Mouse (Mus musculus): ENCODE measurements around the gene Txlna. TPM values are rescaled to one million over a fixed set of nuclear protein-coding genes. Genes with fewer than 3 reads are reported as not detected.

The Txlna gene
- total RNA-seq, 1 experiment from 2014 or later, result 64.9 TPM

DNA sequence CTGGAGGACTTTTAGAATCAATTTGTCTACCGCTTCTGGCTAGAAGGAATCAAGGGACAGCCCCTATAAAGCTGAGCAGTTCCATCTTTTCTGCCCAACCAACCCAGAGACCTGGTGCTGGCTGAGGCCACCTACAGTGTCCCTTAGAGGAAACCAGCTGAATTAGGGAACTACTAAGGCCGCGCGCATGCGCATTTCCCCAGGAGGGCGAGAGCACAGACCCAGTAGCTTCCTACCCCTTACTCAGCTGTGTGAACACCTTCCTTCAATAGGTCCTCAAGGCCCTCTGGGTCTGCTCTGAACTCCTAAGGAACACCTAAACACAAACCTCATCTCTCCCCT is 15.9 kb downstream of the Txlna start:
- DNase-seq, result peak; percentile 73

DNA sequence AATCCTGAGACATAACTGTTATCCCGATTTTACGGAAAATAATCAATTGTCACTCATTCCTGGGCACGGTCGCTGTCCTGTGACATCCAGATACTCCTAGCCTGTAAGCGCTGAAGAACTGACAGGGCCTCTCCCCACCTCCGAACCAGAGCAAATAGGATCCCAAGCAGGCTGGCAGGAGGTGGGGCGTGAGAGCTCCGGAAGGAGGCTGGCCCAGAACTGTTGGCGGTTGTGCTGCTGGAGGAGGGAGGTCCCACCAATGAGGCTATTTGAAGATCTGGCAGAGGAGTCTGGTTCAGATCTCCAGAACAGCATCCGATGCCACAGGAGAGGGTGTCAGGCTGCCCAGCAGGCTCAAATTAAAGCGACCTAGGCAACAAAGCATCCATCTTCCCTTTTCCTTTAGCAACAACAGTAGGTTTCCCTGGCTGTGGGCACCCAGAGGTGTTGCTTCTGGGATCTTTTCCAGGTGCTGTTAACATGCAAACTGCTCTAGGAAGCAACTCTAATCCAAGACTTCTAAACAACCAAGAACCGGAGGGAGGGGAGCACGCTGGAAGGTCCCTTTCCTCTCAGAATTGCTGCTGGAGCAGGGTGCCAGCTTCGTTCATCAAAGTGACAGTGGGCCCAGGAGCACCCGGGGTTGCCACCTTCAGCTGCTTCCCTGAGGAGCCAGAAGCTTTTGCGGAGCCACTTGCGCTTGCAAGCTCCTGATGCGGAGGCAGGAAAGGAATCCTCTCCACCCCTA is 16.4 kb downstream of the Txlna start:
- DNase-seq, result peak; percentile 94

DNA sequence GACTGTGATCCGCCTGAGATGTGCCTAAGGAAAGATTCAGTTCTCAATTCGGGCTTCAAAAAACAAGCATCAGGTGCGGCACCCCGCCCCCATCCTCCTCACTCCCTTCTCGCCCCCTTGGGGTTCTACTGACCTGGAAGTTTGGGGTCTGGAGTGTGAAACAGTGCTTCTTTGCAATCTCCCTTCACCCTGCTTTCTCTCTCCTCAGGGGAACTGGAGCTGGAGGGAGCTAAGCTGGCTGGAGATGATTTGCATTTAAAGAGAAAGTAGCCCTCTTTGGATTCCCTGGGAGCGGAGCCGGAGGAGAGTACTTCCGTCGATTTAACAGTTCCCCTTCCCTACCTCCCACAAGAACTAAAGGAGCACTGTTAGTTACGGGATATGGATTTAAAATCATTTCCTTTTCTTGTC is 17.2 kb downstream of the Txlna start, which contains the start of gene Ccdc28b:
Ccdc28b (minus strand) TSS at position 267 of the 411 bp plus-strand sequence.
- DNase-seq, result peak; percentile 66

DNA sequence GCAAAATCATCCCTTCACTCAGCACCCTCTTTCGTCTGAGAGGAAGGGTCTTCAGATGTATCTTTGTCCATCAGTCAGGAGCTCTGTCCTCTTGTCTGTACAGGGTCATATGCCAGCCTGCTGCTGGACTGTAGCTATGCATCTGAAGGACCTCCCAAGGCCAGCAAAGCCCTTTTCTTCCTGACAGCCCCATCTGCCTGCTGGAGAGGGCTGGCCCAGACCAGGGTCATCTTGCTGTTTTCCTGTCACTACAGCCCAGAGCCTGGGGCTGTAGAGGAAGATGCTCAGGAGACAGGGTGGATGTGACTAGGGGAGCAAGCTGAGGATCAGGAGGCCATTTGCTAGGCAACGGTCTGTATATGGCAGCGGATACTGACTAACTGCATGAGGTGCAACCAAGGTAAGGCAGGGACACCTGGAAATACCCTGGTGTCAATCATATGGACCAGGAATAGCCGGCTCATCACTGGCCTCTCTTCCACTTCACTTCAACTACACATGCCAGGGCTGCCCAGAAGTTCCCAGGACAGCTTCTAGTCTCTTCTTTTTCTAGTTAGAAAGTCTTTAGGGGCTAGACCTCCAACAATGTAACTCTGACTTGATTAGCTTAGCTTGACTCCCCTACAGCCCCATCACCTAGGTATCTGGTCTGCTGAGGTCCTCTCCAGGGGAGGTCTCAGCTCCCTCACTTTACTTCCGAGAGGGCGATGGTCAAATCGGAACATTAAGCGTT is 17.9 kb downstream of the Txlna start:
- no peak for DNase-seq

DNA sequence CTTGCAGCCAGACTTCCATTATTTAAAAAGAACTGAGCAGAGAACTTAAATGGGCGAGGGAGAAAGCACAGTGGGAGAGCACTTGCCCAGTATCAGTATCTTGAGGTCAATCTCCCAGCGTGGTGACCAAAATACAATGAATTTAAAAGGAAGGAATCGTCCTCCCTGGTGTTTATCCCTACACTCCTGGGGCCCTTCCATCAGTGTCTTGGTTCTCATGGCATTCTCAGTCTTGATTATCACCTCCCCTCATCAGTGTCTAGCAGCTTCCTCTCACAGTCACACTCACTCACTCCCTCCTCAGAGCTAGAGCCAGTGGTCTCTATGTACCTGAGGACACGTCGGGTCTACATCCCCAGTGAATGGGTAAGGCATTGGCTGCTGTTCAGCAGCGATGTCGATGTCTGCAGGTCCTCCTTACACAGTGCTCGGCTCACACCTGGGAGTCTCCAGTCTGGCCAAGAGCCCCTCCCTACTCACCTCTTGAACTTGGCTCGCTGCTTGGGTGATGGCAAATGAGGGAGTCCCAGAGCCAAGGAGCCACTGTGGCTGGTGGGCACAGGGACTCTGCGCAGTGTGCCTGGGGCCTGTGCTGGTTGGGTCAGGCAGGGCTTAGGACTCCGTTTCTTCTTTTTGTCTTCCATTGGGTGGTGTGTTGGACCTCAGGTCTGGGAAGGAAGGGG is 18.6 kb downstream of the Txlna start:
- DNase-seq, result no peak

DNA sequence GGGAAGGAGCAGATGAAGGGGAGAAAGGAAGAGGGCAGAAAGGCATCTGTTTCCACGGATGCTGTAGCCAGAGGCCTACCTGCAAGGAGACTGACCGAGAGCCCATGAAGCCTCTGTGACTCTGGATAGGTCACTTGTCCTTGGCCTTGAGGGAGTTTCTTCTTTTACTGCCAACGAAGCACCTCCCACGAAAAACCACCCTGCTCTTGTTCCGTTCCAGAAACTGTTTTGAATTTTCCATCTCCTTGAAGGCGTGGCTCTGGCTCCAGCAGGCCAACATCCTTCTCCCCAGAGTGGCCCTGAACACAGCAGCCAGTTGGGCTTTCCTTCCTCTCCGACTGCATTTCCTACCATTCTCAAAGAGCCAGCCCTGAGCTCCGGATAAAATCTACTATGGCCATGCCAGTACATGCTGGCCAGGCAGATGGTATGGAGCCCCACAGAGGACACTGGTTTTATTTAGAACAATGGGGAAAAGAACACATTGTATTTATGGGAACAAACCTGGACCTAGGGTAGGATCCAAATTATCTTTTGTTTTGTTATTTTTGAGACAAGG is 19.5 kb downstream of the Txlna start:
- peak; percentile 61 for DNase-seq

DNA sequence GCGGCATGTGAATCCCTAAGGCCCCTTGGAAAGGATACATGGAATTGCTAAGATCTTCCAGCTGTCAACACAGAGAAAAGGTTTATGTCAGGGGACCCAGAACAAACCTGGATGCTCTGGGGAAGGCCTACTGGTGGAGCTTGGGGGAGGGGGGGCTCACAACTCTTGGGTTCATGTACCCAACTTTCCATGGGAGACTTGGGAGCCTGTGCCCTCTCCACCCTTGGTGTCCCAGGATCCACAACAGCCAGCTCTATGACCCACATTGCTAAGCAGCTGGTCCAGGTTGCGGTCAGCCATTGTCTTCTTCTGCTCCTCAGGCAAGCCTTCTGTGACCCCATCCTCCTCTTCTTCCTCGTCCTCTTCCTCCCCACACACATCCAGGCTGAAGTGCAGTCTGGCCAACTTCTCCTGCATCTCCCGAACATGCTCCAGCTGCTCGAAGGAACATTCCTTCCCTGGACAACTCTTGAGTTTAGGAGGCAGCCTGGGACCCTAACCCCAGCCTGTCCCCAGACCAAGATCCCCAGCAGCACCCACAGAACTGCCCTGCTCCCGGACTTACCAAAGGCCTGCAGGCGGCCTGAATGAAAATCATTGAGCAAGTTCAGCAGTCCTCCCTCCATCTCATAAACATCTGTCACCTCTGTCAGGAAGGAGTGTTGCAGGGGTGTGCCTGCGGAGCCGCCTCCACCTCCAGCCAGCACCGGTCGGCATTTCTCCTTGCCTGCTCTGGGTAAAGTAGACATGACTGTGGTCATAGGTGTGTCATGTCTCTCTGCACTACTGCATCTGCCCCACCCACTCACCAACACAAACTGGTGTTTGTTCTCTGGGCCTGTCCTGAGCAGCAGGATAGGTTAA is 20.2 kb downstream of the Txlna start:
- no peak for DNase-seq

DNA sequence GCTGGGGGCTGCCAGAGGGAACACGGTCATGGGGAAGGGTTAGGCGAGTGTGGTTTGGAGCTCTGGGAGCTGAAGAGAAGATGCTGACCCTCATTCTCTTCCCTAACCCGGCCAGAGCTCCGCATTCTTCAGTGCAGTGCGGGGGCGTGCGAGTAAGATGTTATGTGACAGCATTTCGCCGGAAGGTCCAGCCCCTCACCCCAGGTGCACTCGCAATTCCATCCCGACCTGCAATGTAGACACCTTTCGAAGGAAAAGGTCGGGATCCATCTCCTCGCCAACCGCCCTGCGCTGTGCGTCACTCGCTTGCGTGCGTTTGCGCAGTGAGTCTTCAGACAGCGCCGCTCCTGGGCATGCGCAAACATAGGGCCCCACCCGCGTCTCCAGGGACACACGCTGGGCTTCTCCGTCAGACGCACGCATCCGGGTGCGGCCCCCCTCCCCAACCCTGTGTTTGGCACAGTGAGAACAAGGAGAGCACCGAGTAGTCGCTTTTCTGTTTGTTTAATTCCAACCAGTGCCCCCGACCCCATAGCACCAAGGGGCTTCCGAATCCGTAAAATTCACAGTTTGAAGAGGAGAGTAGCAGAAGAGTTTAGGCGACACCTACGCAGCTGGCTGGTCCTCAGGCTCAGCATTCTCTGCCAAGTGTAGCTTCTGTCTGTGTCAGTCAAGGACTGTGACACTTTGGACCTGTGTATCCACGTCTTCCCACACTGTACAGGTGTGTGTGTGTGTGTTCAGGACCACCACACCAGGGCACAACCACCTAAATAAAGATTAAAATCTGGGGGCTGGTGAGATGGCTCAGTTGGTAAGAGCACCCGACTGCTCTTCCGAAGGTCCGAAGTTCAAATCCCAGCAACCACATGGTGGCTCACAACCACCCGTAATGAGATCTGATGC is 21.8 kb downstream of the Txlna start, which contains the start of gene Iqcc:
Iqcc (minus strand) TSS at position 314 of the 906 bp plus-strand sequence.
- peak; percentile 97 for DNase-seq

DNA sequence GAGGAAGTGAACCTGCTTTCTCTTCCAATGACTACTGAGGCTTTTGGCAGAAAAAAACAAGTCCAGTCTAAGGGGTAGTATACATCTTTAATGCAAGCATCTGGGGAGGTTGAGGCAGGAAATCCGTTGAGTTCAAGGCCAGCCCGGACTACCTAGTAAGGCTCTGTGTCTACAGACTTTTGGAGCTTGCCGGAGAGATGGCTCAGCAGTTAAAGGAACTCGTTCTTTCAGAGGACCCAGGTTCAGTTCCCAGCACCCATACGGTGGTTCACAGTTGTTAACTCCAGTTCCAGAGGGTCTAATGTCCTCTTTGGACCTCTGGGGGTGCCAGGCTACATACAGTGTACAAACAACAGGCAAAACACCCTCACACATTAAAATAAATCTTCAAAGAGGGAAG is 22.8 kb downstream of the Txlna start:
- no peak for DNase-seq

DNA sequence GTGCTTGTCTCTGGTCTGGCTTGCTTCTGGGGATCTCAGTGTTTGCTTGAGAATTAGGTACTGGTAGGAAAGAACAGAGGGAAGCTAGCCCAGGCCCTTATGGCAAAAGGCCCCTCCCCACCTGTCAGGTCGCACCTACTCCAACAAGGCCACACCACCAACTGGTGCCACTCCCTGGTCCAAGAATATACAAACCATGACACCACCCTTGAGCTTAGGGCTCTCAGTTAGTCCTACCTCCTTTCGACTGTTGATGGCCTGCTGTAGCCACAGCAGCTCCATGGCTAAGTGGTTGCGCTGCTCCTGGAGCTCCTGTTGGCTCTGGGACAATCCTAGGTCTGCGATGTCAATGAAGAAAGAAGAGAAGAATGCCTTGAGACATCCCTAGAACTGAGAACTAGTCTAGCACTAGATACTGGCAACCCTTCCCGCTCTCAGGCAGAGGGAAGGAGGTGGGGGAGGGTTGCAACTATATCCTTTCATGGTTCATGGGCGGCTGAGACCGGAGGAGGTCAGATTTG is 23.7 kb downstream of the Txlna start:
- DNase-seq, result no peak

DNA sequence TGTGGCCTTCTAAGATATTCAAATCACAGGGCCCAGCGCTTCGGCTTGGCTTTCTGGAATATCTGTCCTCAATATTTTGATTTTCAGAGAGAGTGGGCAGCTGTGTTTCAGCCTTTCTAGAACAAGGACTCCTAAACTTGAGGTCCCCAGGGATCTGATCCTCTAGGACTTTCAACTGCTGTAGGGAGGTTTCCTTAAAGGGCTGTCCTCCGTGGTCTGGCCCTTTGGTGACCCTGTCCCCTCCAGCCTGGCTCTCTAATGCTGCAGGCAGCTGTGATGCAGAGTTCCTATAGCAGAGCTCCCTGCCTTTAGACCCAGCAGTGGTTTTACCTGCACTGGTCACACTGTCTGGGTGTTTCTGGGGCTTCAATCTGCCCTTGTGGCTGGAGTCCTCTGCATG is 24.2 kb downstream of the Txlna start:
- no peak for DNase-seq

DNA sequence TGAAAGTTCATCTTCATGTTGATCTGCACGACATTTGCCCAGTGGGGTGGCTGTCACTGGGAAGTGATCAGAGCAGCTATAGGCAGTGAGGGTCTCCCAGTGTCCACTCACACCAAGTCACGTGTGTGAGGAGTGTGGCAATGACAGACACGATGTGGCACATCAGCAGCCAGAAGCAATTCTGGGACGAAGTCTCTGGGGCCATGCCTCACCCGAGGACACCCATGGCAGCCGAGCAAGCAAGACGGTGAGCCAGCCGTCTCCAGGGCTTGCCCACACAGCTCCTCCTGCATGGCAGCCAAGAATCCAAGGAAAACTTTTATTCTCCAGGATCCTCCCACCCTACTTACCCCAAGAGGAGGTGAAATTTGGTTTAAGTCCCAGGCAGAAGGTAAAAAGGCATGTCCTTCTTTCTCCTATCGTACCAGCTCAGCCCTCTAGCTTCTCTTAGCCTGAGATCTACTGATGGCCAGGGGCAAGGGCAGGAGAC is 25.0 kb downstream of the Txlna start:
- DNase-seq, result no peak

DNA sequence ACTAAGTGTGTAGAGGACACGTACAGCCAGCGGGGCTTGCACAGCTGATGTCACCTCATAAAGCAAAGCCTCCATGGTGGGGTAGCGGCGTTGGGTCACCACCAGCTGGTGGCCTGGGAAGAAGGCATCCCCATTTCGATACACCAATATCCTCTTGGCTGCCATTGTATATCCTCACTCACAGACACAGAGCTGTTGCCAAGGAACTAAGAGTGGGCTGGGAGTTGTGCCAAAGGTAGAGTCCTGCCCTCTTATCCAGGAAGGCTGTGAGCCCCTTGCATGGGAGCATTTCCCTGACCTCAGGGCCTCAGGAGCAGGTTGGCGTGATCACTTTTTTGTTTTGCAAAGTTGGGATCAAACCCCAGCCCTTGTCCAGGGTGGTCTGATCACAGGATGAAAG is 26.8 kb downstream of the Txlna start, which contains the start of gene Dcdc2b:
Dcdc2b (minus strand) TSS at position 165 of the 400 bp plus-strand sequence.
- DNase-seq, result no peak

DNA sequence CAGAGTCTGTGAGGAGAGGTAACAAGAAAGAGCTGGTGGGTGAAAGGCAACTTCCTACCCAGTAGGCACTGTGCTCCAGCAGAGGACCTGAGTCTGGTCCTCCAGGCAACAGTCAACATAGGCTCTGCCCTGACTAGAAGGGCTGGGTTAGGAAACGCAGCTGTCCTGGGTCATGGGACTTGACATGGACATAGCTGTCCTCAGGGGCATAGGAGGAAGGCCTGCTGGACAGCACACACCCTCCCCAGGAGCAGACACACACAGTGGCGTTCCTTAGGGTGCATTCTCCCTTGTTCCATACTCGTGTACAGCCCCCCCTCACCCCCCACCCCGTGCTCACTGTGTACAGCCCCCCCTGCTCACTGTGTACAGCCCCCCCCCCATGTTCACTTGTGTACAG is 30.4 kb downstream of the Txlna start:
- DNase-seq, result no peak

DNA sequence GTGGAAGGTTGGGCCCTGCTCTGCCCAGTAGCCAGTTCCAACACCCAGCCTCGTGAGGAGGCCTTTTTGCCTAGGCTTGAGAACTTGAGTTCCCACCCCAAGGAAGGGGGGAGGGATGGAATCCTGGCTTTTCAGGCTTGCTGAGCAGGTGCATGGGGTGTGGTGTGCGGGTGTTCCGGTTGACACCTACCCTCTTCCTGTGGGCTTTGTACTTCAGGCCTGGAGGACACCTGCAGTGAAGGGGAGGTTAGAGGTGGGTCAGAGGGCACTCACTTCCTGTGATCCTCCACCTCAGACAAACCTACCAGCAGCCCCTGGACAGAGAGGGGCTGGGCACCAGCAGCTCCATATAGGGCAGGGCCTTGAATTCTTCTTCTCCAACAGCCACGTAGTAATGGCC is 30.8 kb downstream of the Txlna start:
- no peak for DNase-seq

DNA sequence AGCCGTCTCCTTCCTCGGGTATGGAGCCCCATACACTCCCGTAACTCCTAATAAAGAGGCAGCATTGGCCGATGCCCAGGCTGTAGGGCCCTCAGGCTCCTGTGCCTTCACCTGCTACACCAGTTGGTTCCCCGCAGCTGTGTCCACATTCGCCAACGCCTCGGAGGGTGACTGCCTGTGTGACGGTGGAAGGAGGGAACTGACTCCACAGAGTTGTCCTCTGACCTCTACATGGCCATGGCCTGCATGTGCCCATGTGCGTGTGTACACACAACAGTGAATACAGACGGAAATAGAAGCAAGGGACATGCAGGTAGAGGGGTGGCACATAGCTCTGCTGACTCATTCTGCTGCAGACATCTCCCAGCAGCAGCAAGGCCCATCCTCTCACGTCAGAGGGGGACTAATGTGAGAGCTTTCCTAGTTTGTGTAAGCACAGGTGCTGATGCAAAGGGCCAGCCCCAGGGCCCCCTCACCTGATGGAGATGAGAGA is 31.7 kb downstream of the Txlna start:
- no peak for DNase-seq

DNA sequence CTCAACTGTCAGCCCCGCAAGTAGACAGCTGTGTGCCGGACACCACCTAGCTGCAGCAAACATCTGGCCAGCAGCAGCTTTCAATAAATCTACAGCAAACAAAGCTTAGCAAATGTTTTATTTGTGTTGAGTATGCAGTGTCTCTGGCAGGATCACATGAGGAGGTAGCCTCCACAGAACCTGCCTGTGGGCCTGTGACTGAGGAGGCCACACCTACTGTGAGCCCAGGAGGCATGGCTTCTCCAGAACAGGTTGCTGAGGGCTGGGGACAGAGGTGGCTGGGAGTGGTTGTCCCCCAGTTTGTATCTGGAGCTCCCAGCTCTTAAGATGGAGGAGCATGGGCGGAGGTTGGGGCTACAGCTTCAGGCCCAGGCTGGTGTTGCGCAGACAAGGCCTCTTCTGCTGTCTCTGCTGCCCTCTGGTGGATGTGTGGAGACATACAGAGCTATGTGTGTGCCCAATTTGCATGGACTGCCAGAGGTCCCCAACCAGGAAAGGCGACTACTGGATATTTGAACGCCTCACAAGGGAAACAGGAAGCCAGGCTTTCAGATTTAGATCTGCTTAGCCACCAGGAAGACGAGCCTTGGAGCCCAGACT is 32.3 kb downstream of the Txlna start:
- DNase-seq, result peak; percentile 92

DNA sequence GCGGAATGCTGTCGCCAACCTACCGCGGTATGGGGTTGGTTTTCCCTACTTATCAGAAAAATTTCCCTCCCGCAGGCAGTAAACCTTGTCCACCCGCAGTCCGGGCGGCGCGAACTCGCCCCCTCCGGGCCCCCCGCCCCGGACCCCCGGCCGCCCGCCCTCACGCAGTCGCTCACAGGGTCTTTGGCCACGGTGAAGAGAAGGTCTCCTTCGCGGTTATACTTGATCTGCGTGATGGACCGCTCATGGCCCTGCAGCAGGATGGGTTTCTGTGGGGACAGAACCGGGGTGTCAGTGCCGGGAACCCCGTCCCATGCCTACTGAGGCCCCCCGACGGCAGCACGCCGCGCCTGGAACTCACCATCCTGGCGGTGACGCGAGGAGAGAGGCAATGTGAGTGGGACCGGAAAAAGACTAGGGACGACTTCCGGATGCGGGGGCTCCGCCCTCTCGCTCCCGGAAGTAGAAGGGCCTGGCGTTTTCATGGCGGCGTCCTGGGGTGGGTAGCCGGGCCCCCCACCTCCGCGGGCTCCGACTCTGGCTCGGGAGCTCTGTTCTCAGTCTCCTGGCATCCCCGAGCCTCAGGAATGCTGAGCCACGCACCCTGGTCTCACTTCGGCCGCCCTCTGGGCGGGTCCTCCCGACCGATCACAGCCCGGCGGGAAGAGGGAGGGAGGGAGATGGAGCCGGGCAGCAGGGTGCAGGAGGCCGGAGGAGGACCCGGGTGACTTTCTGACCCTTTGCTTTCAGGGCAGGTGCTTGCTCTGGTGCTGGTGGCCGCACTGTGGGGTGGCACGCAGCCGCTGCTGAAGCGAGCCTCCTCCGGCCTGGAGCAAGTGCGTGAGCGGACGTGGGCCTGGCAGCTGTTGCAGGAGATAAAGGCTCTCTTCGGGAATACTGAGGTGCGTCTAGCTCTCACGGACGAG is 40.4 kb downstream of the Txlna start, which contains the start of the genes Eif3i and Tmem234:
Eif3i (minus strand) TSS at position 416 of the 926 bp plus-strand sequence.
Tmem234 (plus strand) TSS at position 436 of the 926 bp plus-strand sequence.
- peak; percentile 93 for DNase-seq
